Mouse (Mus musculus) neural tube, embryonic 10.5 days (tissue): Measurements from ENCODE around the gene Zfp672.
"Not testable (repeated sequence)": the region's sequence is repeated elsewhere in the genome, so short reads cannot be mapped to it uniquely, and the experiment has no call there.

Experiments used
- DNase-seq: peaks from one replicate; pipeline ENCODE4 v3.0.0-alpha.2; 2017; ENCODE audit warnings: low spot score; ENCODE audit errors: extremely low spot score

The Zfp672 gene

DNA sequence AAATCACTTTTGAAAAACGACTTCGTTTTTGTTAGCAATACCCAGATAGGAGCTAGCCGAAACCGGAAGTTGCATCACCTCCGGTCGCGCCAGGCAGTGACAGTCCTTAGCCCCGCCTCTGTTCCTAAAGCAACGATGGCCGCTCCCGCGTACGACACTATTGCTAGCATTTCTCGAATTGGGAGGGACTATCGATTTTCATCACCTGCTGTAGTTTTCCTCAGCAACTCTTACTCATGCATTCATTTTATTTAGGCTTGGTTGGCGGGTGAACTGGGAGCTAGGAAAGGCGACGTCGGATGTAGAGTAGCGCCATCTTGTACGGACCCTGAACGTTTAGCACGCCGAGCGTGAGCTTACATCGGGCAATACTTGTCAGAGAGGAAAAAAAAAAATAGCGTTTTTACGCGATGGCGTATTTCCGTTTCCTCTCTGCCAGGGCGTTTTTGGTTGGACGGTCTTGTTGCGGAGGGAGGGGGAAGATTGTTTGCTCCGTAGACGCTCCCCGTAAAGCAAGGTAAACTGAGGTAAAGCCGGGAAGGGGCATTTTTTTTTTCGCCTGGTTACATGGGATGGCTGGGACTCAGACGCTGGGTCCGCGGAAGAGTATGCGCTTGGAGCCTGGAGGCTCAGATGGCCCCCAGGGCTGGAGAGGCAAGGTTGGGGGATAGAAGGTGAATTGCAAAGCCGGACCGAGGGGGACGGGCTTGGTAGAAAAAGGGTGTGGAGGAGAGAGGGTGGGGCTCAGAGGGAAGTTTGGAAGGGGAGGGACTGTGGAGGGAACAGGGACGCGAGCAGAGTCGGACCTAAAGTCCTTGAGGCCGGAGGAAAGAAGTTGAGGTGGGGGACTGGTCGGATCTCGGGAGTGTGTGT, at the start of gene Zfp672, which contains the start of gene Sh3bp5l:
TSS of gene Zfp672 (minus strand) at position 64 of the 873 bp plus-strand sequence.
TSS of gene Sh3bp5l (plus strand) at position 449 of the 873 bp plus-strand sequence.
- DNase-seq = peak; percentile 93

DNA sequence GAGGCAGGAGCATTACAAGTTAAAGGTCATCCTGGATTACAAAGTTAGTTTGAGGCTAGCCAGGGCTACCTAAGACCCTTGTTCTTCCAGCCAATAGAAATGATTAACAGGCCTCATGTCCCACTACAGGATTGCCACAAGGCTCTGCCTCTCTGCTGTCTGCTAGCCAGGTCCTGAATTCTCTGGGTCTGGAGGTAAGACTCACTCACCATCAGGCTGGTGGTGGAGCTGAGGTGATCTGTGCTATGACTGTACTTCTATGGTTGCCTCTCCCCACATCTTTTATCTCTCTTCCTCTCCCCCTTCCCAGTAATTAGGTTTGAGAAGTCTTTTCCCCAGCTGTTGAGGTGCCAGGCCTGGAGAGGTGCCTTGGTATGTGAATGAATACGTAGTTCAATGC, 49.4 kb upstream of the Zfp672 start:
- no peak for DNase-seq

DNA sequence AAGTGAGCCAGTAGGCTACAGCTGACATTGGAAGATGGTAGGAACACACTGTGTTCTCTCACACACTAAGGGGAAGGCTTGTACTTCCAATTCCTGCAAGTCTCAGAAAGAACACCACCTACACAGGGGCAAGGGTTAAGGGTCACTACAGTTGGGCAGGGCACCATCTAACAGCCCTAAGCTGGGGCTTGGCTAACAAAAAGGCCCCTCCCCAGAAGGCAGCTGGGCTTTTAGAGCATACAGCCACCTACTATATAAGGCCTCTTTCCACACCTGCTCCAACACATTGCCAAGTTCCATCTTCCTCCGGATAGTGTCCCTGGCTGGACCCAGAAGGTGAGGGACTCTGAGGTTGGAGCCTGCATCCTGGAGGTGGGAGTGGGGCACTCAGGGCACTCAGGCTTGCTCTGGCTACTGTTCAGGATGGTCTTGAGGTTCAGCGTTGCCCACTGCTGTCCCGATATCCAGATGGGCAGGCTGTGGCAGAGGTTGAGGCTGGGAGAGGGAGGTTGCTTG, 48.7 kb upstream of the Zfp672 start, which contains the start of gene Lypd8:
TSS of gene Lypd8 (plus strand) at position 281 of the 516 bp plus-strand sequence.
- no peak for DNase-seq

DNA sequence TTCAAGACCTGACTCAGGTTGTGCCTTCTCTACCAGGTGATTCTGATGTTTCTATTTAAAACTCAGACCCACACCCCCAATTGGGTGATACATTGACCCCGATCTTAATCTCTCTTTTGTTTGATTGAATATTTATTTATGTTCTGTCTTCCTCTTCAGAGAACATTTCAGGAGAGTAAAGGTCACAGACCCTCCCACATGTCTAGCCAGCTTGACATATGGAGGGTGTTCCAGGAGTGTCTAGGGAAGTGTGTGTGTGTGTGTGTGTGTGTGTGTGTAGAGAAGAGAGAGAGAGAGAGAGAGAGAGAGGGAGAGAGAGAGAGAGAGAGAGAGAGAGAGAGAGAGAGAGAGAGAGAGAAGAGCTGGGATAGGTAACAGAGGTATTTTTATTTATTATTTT, 47.5 kb upstream of the Zfp672 start:
- DNase-seq = no peak

DNA sequence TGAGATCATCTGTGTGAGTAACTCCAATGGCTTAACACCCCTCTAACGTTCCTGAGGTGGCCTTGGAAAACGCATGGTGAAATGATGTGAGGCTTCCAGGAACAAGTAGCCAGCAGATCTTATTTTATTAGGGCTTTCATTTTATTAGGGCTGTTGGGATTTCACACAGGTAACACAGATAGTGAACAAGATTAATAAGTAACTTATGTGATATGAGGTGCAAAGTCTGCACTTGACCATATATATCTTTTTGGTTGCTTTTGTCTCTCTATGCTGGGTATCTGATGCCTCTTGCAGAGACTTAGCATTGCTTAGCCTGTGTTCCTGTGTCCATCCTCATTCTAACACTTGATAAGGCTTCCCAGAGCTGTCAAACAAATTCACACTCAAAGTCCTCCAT, 47.1 kb upstream of the Zfp672 start:
- no peak for DNase-seq

DNA sequence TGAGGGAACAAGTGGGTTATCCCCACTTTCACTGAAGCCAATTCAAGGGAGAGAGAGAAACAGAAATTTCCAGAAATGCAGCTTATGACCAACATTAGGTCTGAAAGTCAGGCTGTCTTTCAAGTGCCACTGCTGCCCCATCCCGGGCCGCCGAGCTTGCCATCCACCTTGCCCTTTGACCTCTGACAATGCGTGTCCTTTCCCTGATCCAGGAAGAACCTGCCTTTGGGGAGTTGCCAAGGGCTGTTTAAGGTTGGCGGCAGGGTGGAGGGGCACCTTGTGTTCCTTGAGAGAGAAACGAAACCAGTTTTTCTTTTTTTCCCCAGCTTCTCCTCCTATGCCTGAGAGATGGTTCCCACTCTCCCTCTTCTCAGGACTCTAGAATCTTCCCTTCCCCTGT, 36.1 kb upstream of the Zfp672 start:
- not testable (repeated sequence) for DNase-seq

DNA sequence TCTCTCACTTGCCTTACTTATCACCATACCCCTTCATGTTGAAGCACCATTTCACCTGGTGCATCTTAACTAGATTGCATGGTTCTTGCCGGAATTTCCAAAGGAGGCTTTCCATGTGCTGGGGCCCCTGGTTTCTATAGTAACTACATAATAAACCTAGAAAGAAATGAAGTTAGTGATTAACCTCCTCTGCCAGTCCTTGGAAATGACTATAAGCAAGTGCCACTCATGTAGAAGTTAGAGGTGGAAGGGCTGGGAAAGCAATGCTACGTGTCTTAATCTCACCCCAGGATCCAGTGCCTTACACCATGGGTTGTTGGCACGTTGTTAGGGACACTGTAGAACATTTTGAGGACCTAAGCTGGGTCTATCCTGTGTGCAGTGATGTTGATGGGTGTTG, 34.3 kb upstream of the Zfp672 start:
- no peak for DNase-seq

DNA sequence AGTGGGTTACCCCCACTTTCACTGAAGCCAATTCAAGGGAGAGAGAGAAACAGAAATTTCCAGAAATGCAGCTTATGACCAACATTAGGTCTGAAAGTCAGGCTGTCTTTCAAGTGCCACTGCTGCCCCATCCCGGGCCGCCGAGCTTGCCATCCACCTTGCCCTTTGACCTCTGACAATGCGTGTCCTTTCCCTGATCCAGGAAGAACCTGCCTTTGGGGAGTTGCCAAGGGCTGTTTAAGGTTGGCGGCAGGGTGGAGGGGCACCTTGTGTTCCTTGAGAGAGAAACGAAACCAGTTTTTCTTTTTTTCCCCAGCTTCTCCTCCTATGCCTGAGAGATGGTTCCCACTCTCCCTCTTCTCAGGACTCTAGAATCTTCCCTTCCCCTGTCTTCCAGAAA, 32.4 kb upstream of the Zfp672 start:
- DNase-seq = not testable (repeated sequence)

DNA sequence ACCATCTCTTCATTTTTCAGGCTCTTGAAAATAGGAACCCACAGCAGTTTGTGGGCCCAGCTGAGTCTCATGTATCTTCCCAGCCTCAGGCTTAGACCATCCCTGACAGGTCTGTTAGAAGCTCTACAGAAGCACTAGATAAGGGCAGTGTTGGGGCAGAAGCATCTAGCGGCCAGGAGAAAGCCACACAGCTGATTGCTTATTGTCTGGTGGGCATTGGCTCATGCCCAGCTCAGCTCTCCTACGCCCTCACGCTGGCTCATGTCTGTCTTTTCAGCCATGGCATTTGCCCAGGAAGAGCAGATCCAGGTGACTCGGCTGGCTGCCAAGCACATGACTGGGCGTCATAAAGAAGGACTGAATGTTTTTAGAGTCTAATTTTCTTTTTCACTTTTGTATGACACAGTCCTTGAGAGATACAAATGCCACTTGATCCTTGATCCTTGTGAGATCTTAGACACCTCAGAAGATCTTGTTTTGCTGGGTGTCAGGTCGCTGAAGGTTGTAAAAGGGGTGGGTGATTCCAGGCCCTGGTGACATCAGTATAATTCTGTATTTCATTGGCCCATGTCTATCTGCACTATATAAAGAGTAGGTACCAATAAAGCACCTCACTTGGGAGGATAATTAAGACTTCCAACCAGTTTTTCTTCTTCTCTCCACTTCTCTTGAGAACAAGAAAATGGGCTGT, 27.9 kb upstream of the Zfp672 start:
- DNase-seq = no peak

DNA sequence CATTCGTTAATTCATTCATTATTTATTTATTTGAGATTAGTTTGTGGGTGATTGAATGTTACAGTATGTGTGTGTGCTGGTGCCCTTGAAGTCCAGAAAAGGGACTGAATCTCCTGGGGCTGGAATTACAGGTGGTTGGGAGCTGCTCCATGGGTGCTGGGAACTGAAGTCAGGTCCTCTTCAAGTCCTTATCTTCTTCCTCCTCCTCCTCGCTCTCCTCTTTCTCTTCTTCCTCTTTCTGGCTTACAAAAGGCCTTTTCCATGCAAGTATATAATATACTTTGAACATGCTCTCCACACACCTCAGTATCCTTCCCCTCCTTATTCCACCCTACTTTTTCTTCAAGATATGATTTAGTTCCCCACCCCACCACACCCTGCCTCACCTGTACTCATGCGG, 26.9 kb upstream of the Zfp672 start:
- no peak for DNase-seq

DNA sequence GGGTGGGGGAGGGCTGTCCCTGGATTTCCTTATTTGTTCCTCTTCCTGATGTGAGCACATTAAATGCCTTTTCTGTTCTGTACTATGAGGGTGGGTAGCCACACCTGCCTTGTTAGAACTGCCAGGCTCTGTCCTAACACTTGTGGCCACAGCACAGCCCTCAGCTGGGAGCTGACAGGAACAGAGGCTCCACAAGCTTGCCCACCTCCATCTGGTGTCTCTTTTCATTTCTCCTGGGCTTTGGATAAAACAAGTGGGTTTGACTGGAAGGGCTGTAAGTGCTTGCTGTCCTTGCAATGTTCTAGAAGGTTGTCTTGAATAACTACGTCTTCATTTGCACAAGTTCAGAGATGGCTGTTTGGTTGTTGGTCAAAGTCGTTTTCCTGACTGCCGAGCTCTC, 24.8 kb upstream of the Zfp672 start:
- no peak for DNase-seq

DNA sequence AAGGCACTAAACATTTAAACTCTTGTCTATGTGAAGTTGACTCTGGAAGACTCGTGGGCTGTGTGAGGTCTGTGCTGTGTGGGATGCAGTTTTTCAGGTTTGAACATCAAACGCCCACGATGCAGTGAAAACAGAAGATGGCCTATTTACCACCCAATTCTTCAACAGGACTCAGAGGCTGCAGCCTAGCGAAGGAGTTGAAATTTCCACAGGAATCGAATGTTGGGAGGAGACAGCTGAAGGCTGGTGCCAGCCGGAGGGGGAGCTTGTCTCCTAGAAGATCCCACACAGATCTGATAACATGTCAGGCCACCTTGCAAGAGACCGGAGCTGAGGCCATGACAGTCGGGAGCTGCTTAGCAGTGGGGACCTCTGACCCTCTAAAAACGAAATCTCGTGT, 24.3 kb upstream of the Zfp672 start:
- DNase-seq = no peak

DNA sequence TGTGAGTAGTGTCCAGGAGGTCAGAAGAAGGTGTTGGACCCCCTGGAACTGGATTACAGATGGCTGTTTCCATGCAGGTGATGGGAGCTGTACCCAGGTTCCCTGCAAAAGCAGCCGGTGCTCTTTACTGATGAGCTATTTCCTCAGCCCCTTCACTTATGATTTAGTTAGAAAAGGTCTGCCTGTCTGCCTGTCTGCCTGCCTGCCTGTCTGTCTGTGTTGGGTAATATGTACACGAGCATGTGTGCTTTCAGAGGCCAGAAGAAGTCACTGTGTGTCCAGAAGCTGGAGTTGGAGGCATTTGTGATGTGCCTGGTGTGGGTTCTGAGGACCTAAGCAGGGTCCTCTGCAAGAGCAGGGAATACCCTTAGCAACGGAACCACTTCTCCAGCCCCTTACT, 23.6 kb upstream of the Zfp672 start:
- no peak for DNase-seq

DNA sequence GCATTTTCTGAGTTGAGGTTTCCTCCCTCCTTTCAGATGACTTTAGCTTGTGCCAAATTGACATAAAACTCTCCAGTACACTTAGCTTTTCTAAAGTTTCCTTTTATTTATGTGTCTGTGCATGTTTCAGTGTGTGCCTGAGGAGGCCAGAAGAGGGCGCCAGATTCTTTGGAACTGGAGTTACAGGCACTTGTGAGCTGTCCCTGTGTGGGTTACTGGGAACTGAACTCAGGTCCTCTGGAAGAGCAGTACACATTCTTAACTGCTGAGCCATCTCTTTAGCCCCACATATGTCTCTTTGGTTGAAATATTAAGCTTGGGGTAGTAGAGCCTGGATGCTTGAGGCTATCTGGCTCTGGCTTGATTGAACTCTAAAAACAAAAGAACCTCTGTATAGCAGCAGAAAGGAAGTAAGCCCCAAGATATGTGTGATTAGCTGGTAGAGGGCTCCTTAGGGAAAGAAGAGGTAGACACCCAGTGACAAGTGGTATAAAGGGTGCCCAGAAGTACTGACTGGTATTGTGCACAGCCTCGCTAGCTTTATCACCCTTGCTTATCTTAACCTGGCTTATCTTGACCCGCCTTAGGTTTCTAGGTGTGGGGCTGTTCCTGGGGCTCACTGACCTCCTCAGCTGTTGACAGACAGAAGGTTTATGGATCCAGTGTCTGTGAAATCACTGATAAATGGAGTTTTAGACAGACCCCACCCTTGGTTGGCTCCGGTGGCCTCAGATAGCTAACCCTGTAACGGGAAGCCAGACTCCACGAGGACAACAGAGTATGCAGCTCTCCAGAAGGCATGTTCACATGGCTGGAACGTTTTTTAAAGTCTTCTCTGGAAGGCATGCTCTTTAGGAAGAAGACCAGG, 22.8 kb upstream of the Zfp672 start:
- peak; percentile 18 for DNase-seq

DNA sequence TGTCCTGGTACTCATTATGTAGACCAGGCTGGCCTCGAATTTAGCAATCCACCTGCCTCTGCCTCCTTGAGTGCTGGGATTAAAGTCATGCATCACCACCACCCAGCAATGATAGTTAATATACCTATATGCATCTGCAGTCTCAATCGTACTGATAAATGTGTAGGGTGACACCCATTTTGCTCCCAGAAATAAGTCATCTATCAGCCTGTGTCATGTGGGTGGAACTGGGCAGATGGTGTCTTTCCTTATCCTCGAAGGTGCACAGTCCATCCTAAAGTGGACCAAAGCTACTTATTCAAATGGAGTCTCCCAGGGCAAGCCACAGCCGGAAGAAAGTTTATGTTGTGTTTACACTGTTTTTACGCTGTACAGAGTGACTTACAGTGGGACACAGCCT, 21.0 kb upstream of the Zfp672 start:
- DNase-seq = no peak

DNA sequence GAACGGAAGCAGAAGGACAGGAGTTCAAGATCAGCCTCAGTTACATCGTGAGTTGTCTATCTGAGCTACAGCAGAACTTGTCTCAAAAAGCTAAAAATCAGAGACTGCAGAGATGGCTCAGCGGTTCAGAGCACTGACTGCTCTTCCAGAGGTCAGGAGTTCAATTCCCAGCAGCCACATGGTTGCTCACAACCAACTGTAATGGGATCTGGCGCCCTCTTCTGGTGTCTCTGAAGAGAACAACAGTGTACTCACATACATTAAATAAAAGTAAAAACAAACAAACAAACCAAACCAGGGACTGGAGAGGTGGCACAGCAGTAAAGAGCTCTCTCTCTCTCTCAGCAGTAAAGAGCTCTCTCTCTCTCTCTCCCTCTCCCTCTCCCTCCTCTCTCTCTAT, 20.5 kb upstream of the Zfp672 start:
- DNase-seq = no peak

DNA sequence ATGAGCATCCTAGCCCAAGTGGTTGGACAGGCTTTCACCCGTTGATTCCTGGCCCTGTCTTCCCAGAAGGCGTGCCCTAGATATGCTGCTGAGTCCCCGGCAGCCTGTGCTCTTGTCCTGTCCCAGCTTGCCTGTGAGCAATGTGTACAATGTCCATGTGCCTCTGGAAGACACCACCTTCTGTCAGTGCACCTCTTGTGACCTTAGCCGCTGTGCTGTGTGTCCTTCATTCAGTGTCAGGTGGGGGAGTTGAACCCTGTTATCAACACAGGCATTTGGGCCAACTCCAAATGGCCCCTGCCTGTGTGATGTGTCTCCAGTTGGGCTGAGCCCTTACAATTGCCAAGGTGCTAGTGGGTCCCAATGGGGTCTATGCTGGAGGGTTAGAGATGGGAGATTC, 16.6 kb upstream of the Zfp672 start:
- no peak for DNase-seq

DNA sequence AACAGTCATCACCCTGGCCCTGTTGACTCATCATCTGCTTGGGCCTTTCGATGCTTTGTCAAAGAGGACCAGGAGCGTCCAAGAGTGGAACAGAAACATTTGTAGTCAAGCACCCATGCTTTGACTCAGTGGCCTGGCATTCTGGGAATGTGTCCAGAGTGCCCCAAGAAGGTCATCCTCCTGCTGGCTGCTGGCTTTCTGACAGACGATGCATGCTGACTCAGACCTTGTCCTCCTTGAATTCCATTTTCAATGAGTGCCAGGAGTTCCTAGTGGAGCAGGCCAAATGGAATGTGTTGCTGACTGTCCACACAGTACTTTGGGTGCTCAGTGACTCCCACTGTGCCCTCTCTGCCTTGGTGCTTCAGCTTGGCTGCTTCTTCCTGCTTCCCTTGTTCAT, 4.6 kb upstream of the Zfp672 start:
- DNase-seq = no peak

DNA sequence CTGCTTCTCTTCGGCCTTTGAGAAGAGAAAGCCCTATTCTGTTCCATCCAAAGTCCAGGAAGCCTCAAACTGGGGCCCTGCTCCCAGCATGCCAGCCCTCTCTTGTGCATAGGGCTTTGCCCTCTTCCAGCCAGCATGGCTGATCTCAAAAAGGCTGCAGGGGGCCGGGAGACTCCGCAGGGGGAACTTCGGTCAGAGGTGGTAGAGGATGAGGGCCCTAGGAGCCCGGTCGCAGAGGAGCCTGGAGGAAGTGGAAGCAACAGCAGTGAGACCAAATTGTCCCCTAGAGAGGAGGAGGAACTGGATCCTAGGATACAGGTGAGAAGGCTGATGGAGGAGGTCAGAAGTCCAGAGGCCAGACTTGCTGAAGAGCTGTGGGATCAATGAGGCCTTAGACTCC, 1.4 kb upstream of the Zfp672 start:
- DNase-seq = no peak

DNA sequence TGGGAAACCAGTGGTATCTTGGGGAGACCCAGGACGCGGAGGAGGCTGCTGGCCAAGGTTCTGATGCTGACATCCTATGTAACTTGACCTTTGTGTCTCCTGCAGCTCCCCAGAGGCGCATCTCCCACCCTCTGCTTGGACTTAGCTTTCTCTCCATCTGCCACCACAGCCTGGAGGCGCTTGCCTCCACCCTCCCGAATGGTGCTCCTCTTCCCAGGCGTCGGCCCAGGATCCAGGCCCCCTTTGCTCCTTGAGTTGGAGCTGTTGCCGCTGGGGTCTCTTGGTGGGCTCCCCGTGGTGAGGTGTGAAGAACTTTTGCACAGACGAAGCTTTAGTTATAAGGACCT, 983 bp upstream of the Zfp672 start:
- no peak for DNase-seq

DNA sequence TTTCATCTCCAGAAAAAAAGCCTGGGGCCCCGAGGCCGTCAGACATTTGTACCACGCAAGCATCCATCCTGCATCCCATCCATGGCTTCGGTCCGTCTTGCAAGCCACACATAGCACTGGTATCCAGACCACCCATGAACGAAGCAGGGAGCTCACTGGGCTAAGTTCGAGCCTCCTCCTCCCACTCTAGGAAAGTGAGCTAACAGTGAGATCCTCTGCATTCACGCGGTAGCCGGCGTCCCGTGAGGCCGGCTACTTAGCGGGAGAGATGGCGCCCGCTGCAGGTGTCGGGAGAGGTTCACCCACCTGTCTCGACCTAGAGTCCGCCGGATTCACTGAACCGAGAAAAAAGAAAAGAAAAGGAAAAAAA, 248 bp downstream of the Zfp672 start:
- no peak for DNase-seq

DNA sequence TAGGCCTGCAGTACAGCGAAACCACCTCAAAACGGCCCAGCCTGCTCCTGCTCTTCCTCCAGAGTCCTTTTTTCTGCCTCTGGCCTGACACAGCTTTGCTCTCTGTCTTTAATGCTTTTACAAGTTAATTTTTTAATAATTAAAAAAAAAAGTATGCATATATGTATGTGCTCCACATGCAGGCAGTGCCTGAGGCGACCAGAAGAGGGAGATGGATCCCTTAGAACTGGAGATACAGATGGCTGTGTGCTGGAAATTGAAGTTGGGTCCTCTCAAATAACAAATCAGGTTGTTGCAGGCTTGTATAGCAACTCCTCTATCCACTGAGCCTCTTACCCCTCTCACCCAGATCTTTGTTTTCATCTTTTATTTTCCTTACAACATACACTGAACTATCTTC, 3.4 kb downstream of the Zfp672 start:
- no peak for DNase-seq
